Mouse (Mus musculus) cerebellum, adult 2 months (tissue): ENCODE measurements at regions not wholly inside any gene's neighbourhood (a gene's known extent, or its start where the extent isn't known, plus 50 kb on each side); places are given as distances from the start of the nearest gene placed in this dataset.

Experiments used
- DNase-seq, 2 experiments: peaks; one replicate each; pipeline ENCODE4 v3.0.0; 2021
- H3K27ac ChIP-seq: fragments of 200-500 bp; 2 replicates; pipeline ENCODE4 v1.5.1; 2012; ENCODE audit warnings: low read length, control low read depth, inconsistent platforms; ENCODE audit not compliant: insufficient read depth
- H3K27me3 ChIP-seq: fragments of 200-500 bp; 2 replicates; pipeline ENCODE4 v1.6.1; 2012; ENCODE audit warnings: inconsistent platforms, mild to moderate bottlenecking, low read length, moderate library complexity; ENCODE audit not compliant: control insufficient read depth, insufficient read depth
- H3K4me1 ChIP-seq: fragments of 200-500 bp; 2 replicates; pipeline ENCODE4 v1.6.1; 2011; ENCODE audit warnings: low read length; ENCODE audit not compliant: control insufficient read depth, insufficient read depth
- H3K4me3 ChIP-seq: fragments of 200-500 bp; replicated peaks from 2 replicates; pipeline ENCODE3; 2011; ENCODE audit warnings: mild to moderate bottlenecking, low read depth, low read length, control low read depth; ENCODE audit not compliant: insufficient read depth
- CTCF ChIP-seq: fragments of 200-500 bp; IDR thresholded peaks from 2 replicates; pipeline ENCODE4 v1.5.1; 2011; ENCODE audit warnings: low read depth, mild to moderate bottlenecking, control low read depth, low read length, moderate library complexity, borderline replicate concordance; ENCODE audit not compliant: insufficient read depth
- POLR2A ChIP-seq: fragments of 200-500 bp; IDR thresholded peaks from 2 replicates; pipeline ENCODE4 v1.6.1; 2011; ENCODE audit warnings: low read length, control low read depth, borderline replicate concordance; ENCODE audit not compliant: insufficient read depth
- WGBS: fragments of 180-500 bp; shearing (Covaris S2); methylation state at CpG from one replicate; pipeline ENCODE4 v1.1.7; 2018; 5-methylcytosine and 5-hydroxymethylcytosine counted together

DNA sequence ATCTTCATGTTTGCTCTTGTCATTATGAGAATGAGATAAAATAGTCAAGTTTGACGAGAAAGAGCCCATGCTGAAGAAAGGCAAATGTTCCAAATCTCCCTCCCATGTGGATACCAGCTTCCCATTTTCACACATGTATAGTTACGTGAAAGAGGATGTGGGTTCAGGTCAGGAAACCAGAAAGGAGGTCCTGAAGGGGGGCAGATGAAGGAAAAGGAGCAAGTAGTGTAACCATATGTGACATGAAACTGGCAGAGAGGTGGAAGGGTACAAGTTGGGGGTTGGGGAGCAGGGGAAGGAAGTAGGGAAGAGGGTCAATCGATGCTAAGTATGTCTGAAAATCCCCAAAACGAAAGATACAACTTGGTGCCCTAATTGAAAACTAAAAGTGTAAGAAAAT, 132.6 kb upstream of the Pkn2 start:
- no peaks in the 10 kb centered on the region for H3K27me3 ChIP-seq
- TF ChIP-seq CTCF (no peak), POLR2A (no peak)
- no peak for DNase-seq
- WGBS: 83% methylated on average over 4 of the region's 4 CpGs
- no peak overlapping the region for H3K4me3 ChIP-seq
- no peaks in the 10 kb centered on the region for H3K4me1 ChIP-seq
- H3K27ac ChIP-seq: no peak overlapping the region

DNA sequence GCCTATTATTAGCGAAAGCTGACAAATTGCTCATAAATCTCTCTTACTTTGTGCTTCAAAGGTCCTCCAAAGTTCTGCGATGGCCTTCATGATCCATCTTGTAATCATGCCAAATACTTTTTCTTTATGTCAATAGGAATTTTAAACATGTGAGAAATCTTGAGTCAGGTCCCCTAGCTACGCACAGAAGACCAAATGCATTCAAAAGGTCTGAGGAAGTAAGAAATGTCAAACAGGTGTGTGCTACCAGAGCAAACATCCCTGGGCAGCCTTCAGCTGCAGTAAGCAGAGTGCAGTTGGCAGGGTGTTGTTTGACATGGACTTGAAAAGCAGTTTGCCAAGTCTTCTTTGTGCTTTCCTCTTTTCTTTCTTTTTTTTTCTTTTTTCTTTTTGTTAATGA, 125.2 kb upstream of the Pkn2 start:
- H3K4me1 ChIP-seq: no peaks in the 10 kb centered on the region
- TF ChIP-seq POLR2A (no peak), CTCF (no peak)
- 82% methylated on average over 3 of the region's 3 CpGs for WGBS
- H3K27me3 ChIP-seq: no peaks in the 10 kb centered on the region
- no peak overlapping the region for H3K27ac ChIP-seq
- H3K4me3 ChIP-seq: no peak overlapping the region
- no peak for DNase-seq

DNA sequence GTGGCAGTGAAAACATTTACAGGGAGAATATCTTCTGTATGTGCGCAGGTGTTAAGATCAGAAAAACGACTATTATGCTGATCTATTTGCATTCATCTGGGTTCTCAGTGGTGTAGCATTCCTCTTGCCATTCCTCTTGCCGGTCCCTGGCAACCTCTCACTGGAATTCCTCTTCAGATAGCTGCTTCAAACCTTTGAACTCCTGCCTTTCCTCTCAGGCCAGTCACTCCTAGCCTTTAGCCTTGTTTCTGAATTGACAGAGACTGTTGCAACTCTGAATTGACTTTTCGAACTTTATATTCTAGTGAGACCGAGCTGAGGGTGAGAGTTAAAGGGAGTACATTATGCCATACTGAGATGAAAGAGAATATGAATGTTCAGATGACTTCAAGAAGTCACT, 120.1 kb upstream of the Pkn2 start:
- Histone ChIP-seq H3K4me1 (no peaks in the 10 kb centered on the region), H3K4me3 (no peak overlapping the region), H3K27me3 (no peaks in the 10 kb centered on the region), H3K27ac (no peak overlapping the region)
- no peak for DNase-seq
- TF ChIP-seq CTCF (no peak), POLR2A (no peak)
- WGBS: 16% methylated on average over 5 of the region's 5 CpGs

DNA sequence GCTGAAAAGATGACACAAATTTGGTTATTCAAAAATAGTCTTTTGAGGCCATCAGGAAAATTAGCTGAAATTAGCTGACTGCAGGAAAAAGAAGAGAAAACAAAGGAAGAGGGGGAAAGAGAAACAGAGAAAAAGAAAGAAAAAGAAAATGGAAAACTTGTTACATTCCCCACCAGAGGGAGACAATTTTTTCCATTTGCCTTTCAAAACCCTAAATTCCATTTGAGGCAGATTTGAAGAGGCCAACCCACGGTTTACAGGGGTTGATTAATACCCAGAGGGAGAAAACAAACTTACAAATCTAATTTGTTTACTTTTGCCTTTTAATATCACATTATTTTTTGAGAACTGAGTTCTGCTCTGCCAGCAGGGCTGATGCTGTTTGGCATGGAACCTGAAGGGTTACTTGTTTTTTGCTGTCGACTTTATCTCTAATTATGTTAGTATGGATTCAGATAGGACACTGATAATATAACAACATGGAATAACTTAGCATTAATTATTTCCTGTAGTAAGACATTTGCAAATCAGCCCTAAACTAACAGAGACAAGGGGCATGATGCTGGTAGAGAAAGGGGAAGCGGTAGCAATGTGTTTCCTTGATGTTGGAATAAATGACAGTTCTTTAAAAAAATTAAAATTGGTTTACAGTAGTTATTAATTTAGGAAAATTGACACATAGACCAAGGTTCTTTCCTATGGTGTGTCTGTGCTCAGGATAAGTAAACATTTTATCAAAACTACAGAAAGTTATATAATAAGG, 114.4 kb upstream of the Pkn2 start:
- TF ChIP-seq CTCF (no peak), POLR2A (no peak)
- H3K4me1 ChIP-seq: no peaks in the 10 kb centered on the region
- WGBS: 63% methylated on average over 3 of the region's 3 CpGs

DNA sequence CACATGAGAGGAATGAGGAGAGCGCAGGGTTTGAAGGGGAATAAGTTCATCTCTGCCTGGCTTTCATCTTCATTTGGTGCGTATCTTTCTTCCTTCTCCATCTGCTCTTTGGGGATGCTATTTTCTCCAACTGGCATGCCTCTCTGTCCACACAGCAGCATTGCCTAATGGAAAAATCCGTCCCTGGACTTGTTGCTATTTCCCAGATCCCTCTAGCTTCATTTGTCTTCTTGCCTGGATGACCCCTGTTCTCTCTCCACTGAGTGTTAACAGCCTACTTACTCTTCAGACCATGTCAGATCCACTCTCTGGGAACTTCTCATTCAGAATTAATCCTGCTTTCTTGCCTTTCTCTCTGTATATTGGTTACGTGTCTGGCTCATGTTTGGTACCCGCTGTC, 102.7 kb upstream of the Pkn2 start:
- Histone ChIP-seq H3K27ac (no peak overlapping the region), H3K4me1 (no peaks in the 10 kb centered on the region), H3K4me3 (no peak overlapping the region), H3K27me3 (no peaks in the 10 kb centered on the region)
- TF ChIP-seq CTCF (no peak), POLR2A (no peak)
- WGBS: 92% methylated on average over 5 of the region's 5 CpGs
- DNase-seq: no peak

More for the DNA sequence above, 114.4 kb upstream of the Pkn2 start:
- H3K4me3 ChIP-seq: no peak overlapping the region
- no peaks in the 10 kb centered on the region for H3K27me3 ChIP-seq
- no peak for DNase-seq
- no peak overlapping the region for H3K27ac ChIP-seq

DNA sequence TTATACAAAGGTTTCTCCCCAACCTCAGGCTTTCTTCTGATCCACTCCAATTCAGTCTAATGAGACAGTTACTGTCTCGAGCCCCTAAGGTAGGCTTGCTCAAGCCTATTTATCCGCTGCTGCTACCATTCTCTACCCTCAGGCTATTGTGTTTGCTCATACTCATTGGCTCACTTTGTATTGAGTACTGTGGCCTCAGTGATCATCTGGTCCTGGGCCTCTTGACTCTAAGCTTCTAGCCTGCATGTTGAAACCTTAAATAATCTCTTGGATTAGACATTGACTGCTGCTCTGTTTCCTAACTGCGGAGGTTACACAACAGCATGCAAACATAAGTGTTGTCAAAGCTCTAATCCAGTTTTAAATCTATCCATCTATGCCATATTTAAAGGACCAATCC, 99.4 kb upstream of the Pkn2 start:
- TF ChIP-seq POLR2A: no peak
- TF ChIP-seq CTCF: no peak
- Histone ChIP-seq H3K4me3 (no peak overlapping the region), H3K27ac (no peak overlapping the region), H3K4me1 (no peaks in the 10 kb centered on the region), H3K27me3 (no peaks in the 10 kb centered on the region)
- no peak for DNase-seq
- WGBS: 86% methylated on average over 3 of the region's 3 CpGs

DNA sequence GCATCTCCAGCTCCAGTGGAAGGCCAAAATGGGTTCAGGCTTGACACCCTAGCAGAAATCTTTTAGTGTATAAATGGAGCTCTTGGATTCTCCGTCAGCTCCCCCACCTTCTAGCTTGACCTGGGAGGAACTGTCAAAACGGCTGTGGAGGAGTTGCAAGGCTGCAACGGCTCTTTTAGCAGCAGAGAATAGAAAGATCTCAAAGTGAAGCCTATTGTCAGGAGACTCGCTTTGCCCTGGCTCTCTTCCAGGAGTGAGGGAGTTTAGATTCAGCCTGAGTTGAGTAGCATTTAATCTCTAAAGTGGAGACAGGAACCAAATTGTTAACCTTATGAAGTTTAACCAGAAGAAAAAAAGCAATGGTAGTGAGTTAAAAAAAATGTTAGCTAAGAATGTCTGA, 97.4 kb upstream of the Pkn2 start:
- no peak for DNase-seq
- no peaks in the 10 kb centered on the region for H3K27me3 ChIP-seq
- H3K4me3 ChIP-seq: no peak overlapping the region
- 8% methylated on average over 4 of the region's 4 CpGs for WGBS
- no peak overlapping the region for H3K27ac ChIP-seq
- TF ChIP-seq POLR2A: no peak
- TF ChIP-seq CTCF: no peak
- no peaks in the 10 kb centered on the region for H3K4me1 ChIP-seq

DNA sequence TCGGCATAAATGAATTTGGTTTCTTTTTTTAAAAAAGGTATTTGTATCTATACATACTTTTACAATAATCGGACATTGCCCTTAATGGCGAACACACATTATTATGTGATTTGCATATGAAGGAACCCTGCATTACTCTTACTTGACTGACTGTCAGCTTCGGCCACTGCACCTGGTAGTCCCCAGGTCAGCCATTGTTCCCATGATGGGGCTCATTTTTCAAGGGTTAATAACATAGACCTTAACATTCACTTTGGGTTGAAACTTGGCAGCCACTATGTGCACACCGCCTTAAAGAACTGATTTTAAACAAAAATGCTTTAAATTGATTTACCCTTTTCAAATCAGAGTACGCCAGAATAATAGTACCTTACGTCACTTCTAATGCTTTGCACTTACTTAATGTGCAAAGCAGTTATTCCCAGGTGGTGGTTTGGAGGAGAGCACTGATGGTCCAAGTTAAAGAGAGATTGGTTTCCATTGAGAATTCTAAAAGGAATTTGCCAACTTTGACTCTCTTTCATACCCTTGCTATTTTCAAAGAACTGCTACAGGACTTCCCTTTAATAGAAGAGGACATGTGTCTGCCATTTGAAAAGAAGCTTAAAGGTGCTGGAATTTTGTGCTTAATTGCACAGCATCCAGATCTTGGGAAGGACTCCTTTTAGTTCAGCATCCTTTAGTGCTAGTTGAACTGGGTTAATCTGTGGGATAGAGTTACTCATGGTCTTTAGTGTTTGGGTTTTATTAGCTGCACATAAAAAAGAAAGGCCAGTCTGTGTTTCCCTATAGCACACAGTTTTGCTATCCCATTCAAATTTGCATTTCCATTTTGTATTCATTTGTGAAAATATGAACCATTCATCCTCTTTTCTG, 95.0 kb upstream of the Pkn2 start:
- no peaks in the 10 kb centered on the region for H3K27me3 ChIP-seq
- H3K4me1 ChIP-seq: no peaks in the 10 kb centered on the region
- DNase-seq: no peak
- no peak overlapping the region for H3K4me3 ChIP-seq
- H3K27ac ChIP-seq: no peak overlapping the region
- WGBS: 90% methylated on average over 7 of the region's 7 CpGs
- no peak for TF ChIP-seq POLR2A
- no peak for TF ChIP-seq CTCF
